Mouse (Mus musculus): ENCODE measurements around the gene Ankrd36. TPM values are rescaled to one million over a fixed set of nuclear protein-coding genes. Genes with fewer than 3 reads are reported as not detected.
A peak's percentile ranks its signal among the peaks of the same experiment; 100 is the strongest.

The Ankrd36 gene
- total RNA-seq, 2 experiments from 2014 or later = not detected

GRCm38 (mm10) chr11:5551931-5552330 is 17.6 kb upstream of the Ankrd36 start:
- H3K27ac ChIP-seq = no peak overlapping the region
- no peak overlapping the region for H3K4me3 ChIP-seq
- no peak for DNase-seq (ENCODE audit: extremely low spot score in 1 of 2, low spot score in 2 of 2)
- intact Hi-C loops (cut with DNase I) = no loop called here
- no peak for TF ChIP-seq CTCF (IDR thresholded peaks at IDR 0.05)

DNA sequence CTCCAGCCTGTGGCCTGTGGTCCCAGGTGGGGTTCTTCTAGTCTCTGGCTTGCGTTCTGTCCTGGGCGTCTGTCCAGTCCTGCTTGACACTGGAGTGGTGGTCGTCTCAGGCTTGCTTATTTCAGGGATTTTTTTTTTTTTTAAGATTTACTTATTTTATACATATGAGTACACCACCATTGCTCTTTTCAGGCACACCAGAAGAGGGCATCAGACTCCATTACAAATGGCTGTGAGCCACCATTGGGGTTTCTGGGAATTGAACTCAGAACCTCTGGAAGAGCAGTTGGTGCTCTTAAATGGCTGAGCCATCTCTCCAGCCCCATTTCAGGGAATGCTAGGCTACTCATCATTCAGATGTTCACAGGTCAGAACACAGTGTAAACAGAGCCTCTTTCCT is 9.2 kb upstream of the Ankrd36 start:
- no peak for DNase-seq (ENCODE audit: extremely low spot score in 1 of 2, low spot score in 2 of 2)
- no peak overlapping the region for H3K4me3 ChIP-seq
- peak; percentile 22 for TF ChIP-seq CTCF (IDR thresholded peaks at IDR 0.05)
- no peak overlapping the region for H3K27ac ChIP-seq
- intact Hi-C loops (cut with DNase I) = loop anchor here (5.0 kb wide), 1 partner anchor 132 kb away; no protein-coding TSS in a partner anchor

GRCm38 (mm10) chr11:5562625-5563268 is 6.7 kb upstream of the Ankrd36 start:
- Histone ChIP-seq H3K4me3 (no peak overlapping the region), H3K27ac (no peak overlapping the region)
- TF ChIP-seq CTCF (IDR thresholded peaks at IDR 0.05) = no peak; the same call in none of the 2 replicates
- DNase-seq (ENCODE audit: extremely low spot score in 1 of 2, low spot score in 2 of 2) = no peak
- intact Hi-C loops (cut with DNase I) = loop anchor here (5.0 kb wide), 1 partner anchor 130 kb away; no protein-coding TSS in a partner anchor

DNA sequence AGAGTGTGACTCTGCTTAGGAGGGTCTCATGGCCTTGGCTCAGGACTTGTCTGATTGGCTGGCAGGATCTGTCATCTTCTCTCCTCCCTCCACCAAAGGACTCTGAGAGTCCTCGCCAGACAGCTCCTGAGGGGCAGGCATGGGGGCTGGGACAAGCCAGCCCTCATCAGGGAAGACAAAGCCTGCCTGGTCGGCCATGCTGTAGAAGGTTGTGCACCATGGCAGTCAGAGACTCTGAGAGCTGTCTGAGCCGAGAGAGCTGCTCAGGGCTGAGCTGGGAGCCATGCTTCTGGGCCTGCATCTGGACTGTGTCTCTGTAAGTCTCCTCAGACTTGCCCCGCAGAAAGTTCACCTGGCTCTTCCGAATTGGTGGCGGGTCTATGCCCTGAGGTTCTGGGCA is 5.6 kb upstream of the Ankrd36 start:
- TF ChIP-seq CTCF (IDR thresholded peaks at IDR 0.05) = no peak
- Histone ChIP-seq H3K27ac (no peak overlapping the region), H3K4me3 (no peak overlapping the region)
- DNase-seq (ENCODE audit: extremely low spot score in 1 of 2, low spot score in 2 of 2) = no peak
- intact Hi-C loops (cut with DNase I) = loop anchor here (5.0 kb wide), 1 partner anchor 128 kb away; no protein-coding TSS in a partner anchor

- H3K4me3 ChIP-seq = no peak overlapping the region
- intact Hi-C loops (cut with DNase I) = loop anchor here (5.0 kb wide), 1 partner anchor 112 kb away; no protein-coding TSS in a partner anchor
- TF ChIP-seq CTCF (IDR thresholded peaks at IDR 0.05) = no peak
- H3K27ac ChIP-seq = no peak overlapping the region
- no peak for DNase-seq (ENCODE audit: extremely low spot score in 1 of 2, low spot score in 2 of 2)
These were observed 3.9 kb upstream of the Ankrd36 start for GRCm38 (mm10) chr11:5565596-5565995.

GRCm38 (mm10) chr11:5566506-5566905 is 3.0 kb upstream of the Ankrd36 start:
- Histone ChIP-seq H3K4me3 (no peak overlapping the region), H3K27ac (no peak overlapping the region)
- DNase-seq (ENCODE audit: extremely low spot score in 1 of 2, low spot score in 2 of 2) = no peak
- TF ChIP-seq CTCF (IDR thresholded peaks at IDR 0.05) = no peak
- intact Hi-C loops (cut with DNase I) = loop anchor here (5.0 kb wide), 1 partner anchor 111 kb away; no protein-coding TSS in a partner anchor

DNA sequence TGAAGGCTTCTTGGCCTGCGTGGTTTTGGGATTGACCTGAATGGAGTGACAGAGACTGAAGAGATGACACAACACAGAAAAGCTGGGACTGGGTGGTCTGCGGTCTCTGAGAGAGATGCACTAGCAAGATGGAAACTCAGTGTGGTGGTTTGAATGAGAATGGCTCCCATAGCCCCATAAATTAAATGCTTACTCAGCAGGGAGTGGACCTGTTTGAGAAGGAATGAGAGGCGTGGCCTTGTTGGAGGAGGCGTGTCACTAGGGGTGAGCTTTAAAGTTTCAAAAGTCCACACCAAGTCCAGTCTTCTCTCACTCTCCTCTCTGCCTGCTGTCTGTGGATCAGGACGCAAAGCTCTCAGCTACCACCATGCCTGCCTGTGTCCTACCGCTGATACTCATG is 1.8 kb upstream of the Ankrd36 start:
- TF ChIP-seq CTCF (IDR thresholded peaks at IDR 0.05) = no peak
- Histone ChIP-seq H3K4me3 (no peak overlapping the region), H3K27ac (no peak overlapping the region)
- intact Hi-C loops (cut with DNase I) = loop anchor here (5.0 kb wide), 1 partner anchor 110 kb away; no protein-coding TSS in a partner anchor
- no peak for DNase-seq (ENCODE audit: extremely low spot score in 1 of 2, low spot score in 2 of 2)

DNA sequence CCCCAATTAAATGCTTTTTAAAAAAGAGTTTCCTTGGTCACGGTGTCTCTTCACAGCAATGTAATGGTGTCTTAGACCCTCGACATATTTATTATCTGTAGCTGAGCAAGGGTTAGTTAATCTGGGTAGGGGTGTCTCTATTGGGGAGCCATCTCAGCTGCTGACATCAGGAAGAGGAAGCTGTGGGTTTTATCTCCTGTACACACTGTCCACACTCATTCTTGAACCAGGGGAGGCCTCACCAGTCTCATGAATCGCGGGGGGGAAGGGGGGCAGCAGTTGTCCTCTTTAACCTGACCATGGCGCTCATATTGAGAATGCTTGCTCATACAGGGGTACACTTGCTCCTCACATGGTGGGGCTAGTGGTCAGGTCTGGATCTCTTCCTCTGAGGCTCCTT is 1.4 kb upstream of the Ankrd36 start:
- H3K4me3 ChIP-seq = no peak overlapping the region
- TF ChIP-seq CTCF (IDR thresholded peaks at IDR 0.05) = no peak
- H3K27ac ChIP-seq = no peak overlapping the region
- DNase-seq (ENCODE audit: extremely low spot score in 1 of 2, low spot score in 2 of 2) = no peak
- intact Hi-C loops (cut with DNase I) = loop anchor here (5.0 kb wide), 1 partner anchor 109 kb away; no protein-coding TSS in a partner anchor

DNA sequence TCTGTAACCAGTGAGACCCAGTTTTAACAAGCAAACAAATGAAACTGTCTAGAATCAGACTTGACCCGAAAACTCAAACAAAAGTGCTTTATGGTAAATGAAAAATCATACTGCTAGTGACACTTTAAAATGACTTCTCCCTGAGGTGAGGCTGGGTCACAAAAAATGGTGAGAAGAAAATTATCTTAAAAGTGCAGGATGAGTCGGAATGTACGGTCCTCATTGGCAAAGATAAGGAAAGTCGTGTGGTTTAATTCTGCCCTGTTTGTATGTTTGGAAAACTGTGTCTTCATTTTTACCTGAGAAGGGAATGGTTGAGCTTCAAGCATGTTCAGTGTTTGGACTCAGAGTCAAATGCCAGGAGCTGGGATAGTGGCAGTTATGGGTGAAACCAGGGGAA is 2.4 kb downstream of the Ankrd36 start:
- intact Hi-C loops (cut with DNase I) = no loop called here
- DNase-seq (ENCODE audit: extremely low spot score in 1 of 2, low spot score in 2 of 2) = no peak
- no peak for TF ChIP-seq CTCF (IDR thresholded peaks at IDR 0.05)
- Histone ChIP-seq H3K27ac (no peak overlapping the region), H3K4me3 (no peak overlapping the region)

DNA sequence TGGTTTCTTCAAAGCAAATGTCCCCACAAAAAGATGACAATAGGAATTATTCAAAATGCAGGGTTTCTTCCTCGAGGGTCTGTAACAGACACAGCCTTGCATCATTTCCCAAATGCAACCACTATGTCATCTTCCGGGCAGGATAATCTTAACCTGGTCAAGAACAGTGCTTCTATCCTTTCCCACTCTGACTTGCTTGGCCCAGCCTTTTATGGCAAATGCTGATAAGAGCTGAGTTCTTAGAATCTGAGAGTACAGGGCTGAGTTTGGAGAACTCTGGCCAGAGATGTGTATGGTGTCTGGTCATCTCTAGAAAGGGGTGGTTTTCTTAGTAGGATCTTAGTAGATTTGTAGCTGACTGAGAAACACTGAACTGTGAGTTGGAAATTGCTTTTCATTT is 4.3 kb downstream of the Ankrd36 start:
- DNase-seq (ENCODE audit: extremely low spot score in 1 of 2, low spot score in 2 of 2) = no peak
- TF ChIP-seq CTCF (IDR thresholded peaks at IDR 0.05) = no peak
- no peak overlapping the region for H3K27ac ChIP-seq
- intact Hi-C loops (cut with DNase I) = no loop called here
- H3K4me3 ChIP-seq = no peak overlapping the region

DNA sequence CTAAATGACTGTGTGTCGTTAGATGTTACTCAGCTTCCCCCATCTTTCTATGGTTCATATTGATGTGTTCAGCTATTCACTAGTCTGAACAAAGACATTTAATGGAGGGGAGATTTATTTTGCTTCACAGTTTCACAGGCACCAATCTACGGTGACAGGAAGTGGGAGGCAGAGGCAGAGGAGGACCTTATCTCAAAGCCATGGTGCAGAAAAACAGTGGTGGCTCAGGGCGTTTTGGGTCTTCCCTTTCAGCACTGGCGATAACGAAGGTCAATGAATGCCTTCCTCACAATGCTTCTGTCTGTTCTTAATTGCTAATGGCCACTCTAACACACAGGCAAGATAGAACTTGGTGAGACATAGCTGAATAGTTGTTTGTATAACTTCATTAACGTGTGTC is 5.6 kb downstream of the Ankrd36 start:
- DNase-seq (ENCODE audit: extremely low spot score in 1 of 2, low spot score in 2 of 2) = no peak
- H3K27ac ChIP-seq = no peak overlapping the region
- no peak overlapping the region for H3K4me3 ChIP-seq
- intact Hi-C loops (cut with DNase I) = no loop called here
- TF ChIP-seq CTCF (IDR thresholded peaks at IDR 0.05) = no peak

DNA sequence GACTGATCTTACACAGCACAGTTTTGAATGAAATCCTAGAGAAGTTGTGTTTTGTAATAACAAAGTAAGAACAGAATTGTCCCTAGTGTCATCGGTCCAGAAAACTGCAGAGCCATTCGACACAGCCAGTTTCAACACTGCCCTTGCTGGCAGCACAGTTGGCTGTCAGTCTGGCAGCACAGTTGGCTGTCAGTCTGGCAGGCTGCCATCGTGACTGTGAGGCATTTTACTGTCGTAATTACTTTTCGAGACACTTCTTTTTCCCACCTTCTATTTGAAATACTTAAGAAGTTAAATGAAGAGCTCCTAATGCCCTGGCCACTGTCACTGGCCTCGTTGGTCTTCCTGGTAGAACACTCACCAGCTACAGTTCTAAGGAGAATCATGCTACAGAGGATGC is 22.9 kb downstream of the Ankrd36 start:
- DNase-seq (ENCODE audit: extremely low spot score in 1 of 2, low spot score in 2 of 2) = peak; percentile 13 to 22
- intact Hi-C loops (cut with DNase I) = no loop called here
- TF ChIP-seq CTCF (IDR thresholded peaks at IDR 0.05) = no peak
- H3K4me3 ChIP-seq = no peak overlapping the region
- H3K27ac ChIP-seq = no peak overlapping the region

DNA sequence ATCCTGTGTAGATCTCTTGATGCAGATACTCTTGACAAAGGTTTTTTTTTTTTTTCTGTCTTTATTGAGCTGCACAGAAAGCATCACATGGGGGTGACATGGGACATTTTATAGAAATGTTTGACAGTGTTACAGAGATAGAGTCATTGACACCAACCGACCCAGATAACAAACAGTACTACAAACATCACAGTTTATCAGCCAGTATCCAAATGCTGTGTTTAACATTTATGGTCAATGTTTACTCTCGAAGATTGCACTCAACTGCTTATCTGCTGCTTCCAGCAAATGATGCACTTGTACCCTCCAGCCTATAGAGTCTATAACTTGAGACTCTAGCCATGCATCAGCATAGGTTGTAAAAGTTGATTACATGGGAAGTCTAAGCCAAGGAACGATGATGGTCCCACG is 25.9 kb downstream of the Ankrd36 start:
- intact Hi-C loops (cut with DNase I) = no loop called here
- Histone ChIP-seq H3K4me3 (no peak overlapping the region), H3K27ac (no peak overlapping the region)
- no peak for TF ChIP-seq CTCF (IDR thresholded peaks at IDR 0.05)
- DNase-seq (ENCODE audit: extremely low spot score in 1 of 2, low spot score in 2 of 2) = no peak
